Mouse (Mus musculus) layer of hippocampus, postnatal 10 days (tissue): ENCODE data around the gene Tspan4. TPM values are rescaled to one million over a fixed set of nuclear protein-coding genes. Genes with fewer than 3 reads are reported as not detected.

Experiments used
- DNase-seq, 2 experiments: peaks; one replicate each; pipeline ENCODE4 v3.0.0; 2021; ENCODE audit warnings: low spot score in 2 of 2
- total RNA-seq, 2 experiments: library from RNA; stranded (reverse); gene quantifications; 2 replicates each; pipeline ENCODE4 v1.2.3; 2021

The Tspan4 gene
- total RNA-seq, 2 experiments from 2014 or later, result 32.9 to 34.1 TPM

GRCm38 (mm10) chr7:141460001-141460390 is 15.0 kb upstream of the Tspan4 start:
- no peak for DNase-seq

- DNase-seq, result peak in 1 of 2 experiments; percentile 11
These were observed 14.5 kb upstream of the Tspan4 start, which contains the start of gene Cracr2b for GRCm38 (mm10) chr7:141460391-141461113. Gene Cracr2b (plus strand): TSS chr7:141461094.

- DNase-seq, result no peak
These were observed 13.3 kb upstream of the Tspan4 start for GRCm38 (mm10) chr7:141461521-141462332.

- no peak for DNase-seq
These were observed 12.7 kb upstream of the Tspan4 start for GRCm38 (mm10) chr7:141462333-141462821.

- DNase-seq, result no peak
These were observed 11.0 kb upstream of the Tspan4 start for GRCm38 (mm10) chr7:141463824-141464602.

GRCm38 (mm10) chr7:141464603-141465201 is 10.3 kb upstream of the Tspan4 start:
- DNase-seq, result peak in 1 of 2 experiments; percentile 23

GRCm38 (mm10) chr7:141465388-141466044 is 9.5 kb upstream of the Tspan4 start:
- peak in 1 of 2 experiments; percentile 21 for DNase-seq

- DNase-seq, result no peak
These were observed 9.0 kb upstream of the Tspan4 start for GRCm38 (mm10) chr7:141466045-141466394.

GRCm38 (mm10) chr7:141466607-141467148 is 8.4 kb upstream of the Tspan4 start:
- no peak for DNase-seq

GRCm38 (mm10) chr7:141467230-141468030 is 7.6 kb upstream of the Tspan4 start, which contains the start of gene Cd151:
Gene Cd151 (plus strand): TSS chr7:141467392.
- DNase-seq, result peak; percentile 62 to 75

- DNase-seq, result no peak
These were observed 6.9 kb upstream of the Tspan4 start for GRCm38 (mm10) chr7:141468164-141468521.

GRCm38 (mm10) chr7:141468522-141469211 is 6.4 kb upstream of the Tspan4 start:
- DNase-seq, result peak; percentile 55 to 65

GRCm38 (mm10) chr7:141469352-141469751 is 5.7 kb upstream of the Tspan4 start:
- no peak for DNase-seq

GRCm38 (mm10) chr7:141469901-141470636 is 5.0 kb upstream of the Tspan4 start:
- no peak for DNase-seq

GRCm38 (mm10) chr7:141470637-141470944 is 4.4 kb upstream of the Tspan4 start:
- DNase-seq, result no peak

GRCm38 (mm10) chr7:141471236-141471635 is 3.8 kb upstream of the Tspan4 start:
- no peak for DNase-seq

GRCm38 (mm10) chr7:141472226-141472625 is 2.8 kb upstream of the Tspan4 start:
- no peak for DNase-seq

- no peak for DNase-seq
These were observed 2.3 kb upstream of the Tspan4 start for GRCm38 (mm10) chr7:141472763-141473162.
